Mouse (Mus musculus) brain, embryonic 14.5 days (tissue): ENCODE measurements around the gene Jhy.

Experiments used
- CTCF ChIP-seq: fragments of 200-500 bp; IDR thresholded peaks from 2 replicates; pipeline ENCODE4 v1.5.1; 2012; ENCODE audit warnings: inconsistent platforms, mild to moderate bottlenecking, moderate library complexity, borderline replicate concordance; ENCODE audit not compliant: insufficient read depth, insufficient read length; ENCODE audit errors: extremely low read depth
- POLR2A ChIP-seq: fragments of 200-500 bp; IDR thresholded peaks from 2 replicates; pipeline ENCODE4 v1.6.1; 2012; ENCODE audit warnings: mild to moderate bottlenecking, inconsistent platforms, borderline replicate concordance; ENCODE audit not compliant: poor library complexity, insufficient read depth, insufficient read length, severe bottlenecking; ENCODE audit errors: extremely low read depth

DNA sequence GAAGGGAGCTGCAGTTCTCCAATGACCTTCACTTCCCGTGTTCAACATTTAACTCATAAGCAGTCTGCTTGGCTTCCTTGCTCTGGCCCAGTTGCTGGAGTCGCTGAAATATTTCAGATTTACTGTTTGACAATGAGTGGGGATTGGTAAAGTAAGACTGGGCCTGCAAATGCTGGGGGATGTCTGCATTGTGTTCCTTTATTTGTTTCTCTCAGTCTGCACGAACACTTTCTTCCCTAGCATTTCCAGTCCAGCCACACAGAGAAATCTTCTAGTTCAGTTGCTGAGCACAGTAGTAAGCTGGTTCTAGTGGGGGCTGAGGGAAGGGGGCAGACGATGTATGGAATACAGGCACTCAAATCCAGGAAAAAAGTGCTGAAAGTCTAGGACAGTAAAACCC, 89.0 kb downstream of the Jhy start:
- TF ChIP-seq CTCF (no peak), POLR2A (no peak)
